Mouse (Mus musculus) T-cell, adult 2 months (primary cell): Measurements from ENCODE around the gene Rbfox3.

Experiments
- DNase-seq: peaks from one replicate; pipeline ENCODE4 v3.0.0; 2022; ENCODE audit warnings: low spot score

Gene Rbfox3

GRCm38 (mm10) chr11:118911307-118912070 lies at the start of gene Rbfox3:
Gene Rbfox3, minus strand, starts transcription at chr11:118911597.
- DNase-seq, result no peak

- no peak for DNase-seq
Measured at GRCm38 (mm10) chr11:118960649-118961048, 49.3 kb upstream of the Rbfox3 start.

- no peak for DNase-seq
Measured at GRCm38 (mm10) chr11:118957070-118957471, 45.7 kb upstream of the Rbfox3 start.

- no peak for DNase-seq
Measured at GRCm38 (mm10) chr11:118955016-118955415, 43.6 kb upstream of the Rbfox3 start.

- no peak for DNase-seq
Measured at GRCm38 (mm10) chr11:118945868-118946267, 34.5 kb upstream of the Rbfox3 start.

GRCm38 (mm10) chr11:118941268-118941667 lies 29.9 kb upstream of the Rbfox3 start:
- DNase-seq, result no peak

- no peak for DNase-seq
Measured at GRCm38 (mm10) chr11:118940539-118940938, 29.1 kb upstream of the Rbfox3 start.

GRCm38 (mm10) chr11:118939731-118940130 lies 28.3 kb upstream of the Rbfox3 start:
- no peak for DNase-seq

- no peak for DNase-seq
Measured at GRCm38 (mm10) chr11:118934925-118935324, 23.5 kb upstream of the Rbfox3 start.

- DNase-seq, result no peak
Measured at GRCm38 (mm10) chr11:118927081-118927480, 15.7 kb upstream of the Rbfox3 start.

- no peak for DNase-seq
Measured at GRCm38 (mm10) chr11:118921852-118922251, 10.5 kb upstream of the Rbfox3 start.

GRCm38 (mm10) chr11:118916423-118917030 lies 5.1 kb upstream of the Rbfox3 start:
- no peak for DNase-seq

GRCm38 (mm10) chr11:118915888-118916287 lies 4.5 kb upstream of the Rbfox3 start:
- DNase-seq, result no peak

GRCm38 (mm10) chr11:118912686-118913085 lies 1.3 kb upstream of the Rbfox3 start:
- no peak for DNase-seq

GRCm38 (mm10) chr11:118910756-118911155 lies 641 bp downstream of the Rbfox3 start:
- DNase-seq, result no peak

GRCm38 (mm10) chr11:118909814-118910201 lies 1.6 kb downstream of the Rbfox3 start:
- DNase-seq, result no peak

GRCm38 (mm10) chr11:118908981-118909813 lies 2.2 kb downstream of the Rbfox3 start:
- no peak for DNase-seq

- no peak for DNase-seq
Measured at GRCm38 (mm10) chr11:118908431-118908980, 2.9 kb downstream of the Rbfox3 start.

- no peak for DNase-seq
Measured at GRCm38 (mm10) chr11:118907471-118908401, 3.7 kb downstream of the Rbfox3 start.

- no peak for DNase-seq
Measured at GRCm38 (mm10) chr11:118906824-118907470, 4.5 kb downstream of the Rbfox3 start.
